Mouse (Mus musculus) erythroid progenitor cell, adult 5-6 weeks (primary cell): Measurements from ENCODE around the gene Sorbs1. TPM values are rescaled to one million over a fixed set of nuclear protein-coding genes. Genes with fewer than 3 reads are reported as not detected.

Experiments
- ATAC-seq: replicated peaks from 2 replicates; pipeline ENCODE4 v1.8.0; 2016; ENCODE audit warnings: moderate number of reproducible peaks, mild to moderate bottlenecking, moderate TSS enrichment, inconsistent platforms; ENCODE audit not compliant: poor library complexity, low FRiP score, severe bottlenecking
- total RNA-seq, 2 experiments: library from RNA; stranded (forward) in 1 of 2; stranded (reverse) in 1 of 2; fragments of 150-400 nt in 1 of 2; fragments of 186-747, 209-891 nt in 1 of 2; gene quantifications; 2 replicates each; pipeline versions ENCODE4 v1.2.3 to v1.2.4; 2015 to 2017; ENCODE audit warnings: low replicate concordance in 2 of 2

The Sorbs1 gene
- total RNA-seq, 2 experiments from 2014 or later = 106 to 167 TPM

GRCm38 (mm10) chr19:40515596-40515995 lies 2.0 kb upstream of the Sorbs1 start:
- ATAC-seq = no peak

GRCm38 (mm10) chr19:40514376-40514775 lies 797 bp upstream of the Sorbs1 start:
- no peak for ATAC-seq

GRCm38 (mm10) chr19:40512500-40513421 lies 818 bp downstream of the Sorbs1 start:
- peak; percentile 42 for ATAC-seq

DNA sequence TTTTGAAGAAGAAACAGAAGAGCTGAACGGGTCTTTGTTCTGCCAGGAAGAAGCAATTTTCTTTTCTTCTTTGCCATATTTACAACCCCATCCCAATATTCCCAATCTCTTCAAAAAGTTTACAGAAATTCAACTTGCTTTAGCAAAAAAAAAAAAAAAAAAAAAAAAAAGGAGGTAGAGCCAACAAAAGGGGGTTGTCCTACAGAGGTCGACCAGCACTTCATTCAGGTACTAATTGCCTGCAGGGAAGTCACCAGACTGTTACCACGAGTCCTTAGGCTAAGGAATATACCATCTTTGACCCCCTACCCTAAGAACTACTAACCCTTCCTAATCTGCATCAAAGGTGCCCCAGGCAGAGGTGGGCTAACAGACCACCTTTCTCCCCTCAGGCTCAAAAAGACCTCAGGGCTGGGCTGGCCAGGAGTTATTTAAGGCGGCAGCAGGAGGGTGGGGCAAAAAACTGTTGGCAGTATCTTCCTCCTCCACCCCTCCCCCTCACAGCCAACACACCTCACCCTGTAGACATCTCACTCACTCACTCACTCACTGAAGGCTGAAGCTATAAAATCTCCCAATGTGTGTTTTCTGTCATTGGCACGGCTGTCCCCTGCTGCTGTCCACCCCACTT lies 1.8 kb downstream of the Sorbs1 start:
- ATAC-seq = peak; percentile 81

- ATAC-seq = no peak
These were observed 2.5 kb downstream of the Sorbs1 start for GRCm38 (mm10) chr19:40511100-40511439.

GRCm38 (mm10) chr19:40510387-40511099 lies 3.0 kb downstream of the Sorbs1 start:
- ATAC-seq = no peak

DNA sequence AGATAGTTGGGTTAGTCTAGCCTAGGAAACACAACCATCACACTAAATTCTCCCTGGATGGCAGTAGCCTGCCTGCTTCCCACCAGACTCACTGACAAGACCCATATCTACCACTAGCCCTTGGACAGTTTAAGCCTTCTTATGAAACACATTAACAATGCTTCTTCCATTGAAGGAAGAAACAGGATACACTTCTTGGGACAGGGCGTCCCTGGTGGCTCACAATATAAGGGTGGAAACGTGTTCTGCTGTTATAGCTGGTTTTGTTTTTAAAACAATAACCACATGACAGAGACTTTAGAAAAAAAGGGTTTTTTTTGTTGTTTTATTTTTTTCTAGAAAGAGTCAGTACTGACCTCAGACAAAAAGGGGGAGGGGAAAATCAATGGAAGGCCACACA lies 4.3 kb downstream of the Sorbs1 start:
- ATAC-seq = no peak

GRCm38 (mm10) chr19:40508851-40509250 lies 4.7 kb downstream of the Sorbs1 start:
- ATAC-seq = no peak

GRCm38 (mm10) chr19:40506965-40507364 lies 6.6 kb downstream of the Sorbs1 start:
- no peak for ATAC-seq

- no peak for ATAC-seq
These were observed 9.2 kb downstream of the Sorbs1 start for GRCm38 (mm10) chr19:40504336-40504735.

DNA sequence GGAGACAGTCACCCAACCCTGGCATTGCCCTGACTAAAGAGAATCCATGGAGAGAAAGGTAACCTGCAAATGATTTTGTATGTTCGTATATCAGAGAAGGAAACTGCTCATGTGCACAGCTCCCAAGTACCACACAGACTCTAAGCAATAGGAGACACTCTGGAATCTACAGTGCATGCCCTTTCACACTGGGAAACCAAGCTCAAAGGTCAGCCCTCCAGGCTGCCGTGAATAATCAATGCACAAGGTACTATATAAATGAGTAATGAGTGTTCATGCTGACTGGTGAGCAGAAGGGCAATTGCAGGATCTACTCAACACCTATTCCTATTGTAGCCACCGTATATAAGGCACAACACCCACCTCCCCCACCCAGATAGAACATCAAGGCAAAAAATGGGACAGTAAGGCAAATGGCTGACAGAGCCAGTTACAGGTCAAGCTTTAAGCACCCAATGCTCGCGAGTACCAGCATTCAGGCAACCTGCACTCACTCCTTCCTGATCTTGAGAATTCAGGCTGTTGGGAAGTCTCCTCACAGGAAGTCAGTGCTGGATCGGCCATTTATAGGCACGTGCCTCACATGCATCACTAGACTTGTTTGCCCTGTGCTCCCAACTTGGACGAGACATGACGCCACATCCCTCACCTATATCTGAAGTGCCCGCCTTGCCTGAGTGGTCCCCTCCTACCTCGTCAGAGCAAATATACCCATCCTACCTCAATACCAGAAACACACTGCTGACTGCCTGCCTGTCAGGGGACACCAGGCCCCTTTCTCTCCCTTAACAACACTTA lies 13.4 kb downstream of the Sorbs1 start:
- ATAC-seq = no peak

DNA sequence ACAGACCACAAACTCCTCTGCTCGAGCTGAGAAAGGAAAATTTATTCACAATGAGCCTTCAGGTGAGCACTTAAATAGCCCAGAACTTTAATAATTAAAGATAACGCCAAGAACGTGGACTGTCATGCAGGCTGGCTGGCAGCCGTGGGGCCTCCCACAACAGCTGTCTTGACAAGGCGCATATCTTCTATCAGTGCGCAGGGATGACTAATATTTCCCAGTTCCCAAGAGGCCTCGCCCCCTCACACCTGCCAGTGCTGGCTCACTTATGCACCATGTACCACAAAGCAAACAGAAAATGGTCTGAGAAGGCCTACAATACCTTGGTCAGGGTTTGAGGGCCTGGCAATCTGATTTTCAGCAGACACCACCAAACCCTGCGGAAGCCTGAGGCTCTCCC lies 14.4 kb downstream of the Sorbs1 start:
- ATAC-seq = no peak

DNA sequence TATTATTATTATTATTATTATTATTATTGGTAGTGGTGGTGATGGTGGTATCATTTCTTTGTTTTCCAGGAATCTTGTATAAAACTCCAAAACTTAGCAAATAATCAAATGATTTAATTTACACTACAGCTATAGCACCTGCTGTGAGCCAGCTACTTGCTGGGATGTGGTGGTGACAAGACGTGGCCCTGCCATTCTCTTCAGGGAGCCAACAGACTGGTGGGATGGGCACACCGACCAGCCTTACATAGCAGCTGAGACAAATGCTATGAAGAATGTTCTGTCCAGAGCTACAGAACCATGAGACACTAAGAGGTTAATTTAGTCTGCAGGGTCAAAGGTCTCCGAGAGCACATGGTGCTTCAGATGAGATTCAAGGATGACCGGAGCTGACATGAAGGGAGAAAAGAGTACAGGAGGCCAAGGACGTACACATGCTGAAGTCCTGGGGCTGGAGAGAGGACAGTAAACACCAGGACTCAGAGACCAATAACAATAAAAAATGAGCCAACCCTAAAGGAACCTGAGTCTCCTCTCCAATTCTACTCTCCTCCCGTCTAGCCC lies 15.3 kb downstream of the Sorbs1 start:
- no peak for ATAC-seq

DNA sequence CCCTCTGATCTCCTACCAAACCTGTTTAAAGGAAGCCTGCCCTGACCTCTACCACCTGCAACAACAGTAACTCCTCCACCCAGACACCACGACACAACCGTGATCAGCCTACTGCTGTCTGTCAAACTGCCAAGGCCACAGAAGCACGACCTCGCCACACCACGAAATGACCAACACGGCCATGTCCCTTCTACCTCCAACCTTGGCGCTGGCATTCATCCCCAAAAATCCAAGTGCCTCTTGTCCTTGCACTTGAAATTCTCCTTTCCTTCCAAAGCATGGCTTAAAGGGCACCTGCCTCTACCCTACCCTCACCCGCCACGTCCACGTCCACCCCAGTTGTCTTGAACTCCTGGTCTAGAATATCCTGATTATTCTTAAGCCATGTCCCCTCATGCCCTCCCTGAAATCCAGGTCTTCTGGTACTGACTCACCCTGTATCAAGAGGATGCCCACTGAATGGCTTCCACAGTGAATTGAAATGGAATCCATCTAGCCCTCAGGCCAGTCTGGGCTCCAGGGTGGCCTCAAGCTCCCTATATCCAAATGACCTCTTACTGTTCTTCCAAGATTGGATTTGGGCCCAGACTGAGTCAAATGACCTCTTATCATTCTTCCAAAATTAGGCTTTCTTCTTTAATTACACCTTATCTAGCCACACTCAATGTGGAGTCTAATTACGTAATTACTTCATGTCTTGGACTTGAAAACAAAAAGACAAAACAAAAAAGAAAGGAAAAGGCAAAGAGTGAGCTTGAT lies 16.9 kb downstream of the Sorbs1 start:
- no peak for ATAC-seq

- no peak for ATAC-seq
These were observed 17.5 kb downstream of the Sorbs1 start for GRCm38 (mm10) chr19:40496071-40496470.

- no peak for ATAC-seq
These were observed 20.7 kb downstream of the Sorbs1 start for GRCm38 (mm10) chr19:40492902-40493301.

- ATAC-seq = no peak
These were observed 22.1 kb downstream of the Sorbs1 start for GRCm38 (mm10) chr19:40491442-40491841.

DNA sequence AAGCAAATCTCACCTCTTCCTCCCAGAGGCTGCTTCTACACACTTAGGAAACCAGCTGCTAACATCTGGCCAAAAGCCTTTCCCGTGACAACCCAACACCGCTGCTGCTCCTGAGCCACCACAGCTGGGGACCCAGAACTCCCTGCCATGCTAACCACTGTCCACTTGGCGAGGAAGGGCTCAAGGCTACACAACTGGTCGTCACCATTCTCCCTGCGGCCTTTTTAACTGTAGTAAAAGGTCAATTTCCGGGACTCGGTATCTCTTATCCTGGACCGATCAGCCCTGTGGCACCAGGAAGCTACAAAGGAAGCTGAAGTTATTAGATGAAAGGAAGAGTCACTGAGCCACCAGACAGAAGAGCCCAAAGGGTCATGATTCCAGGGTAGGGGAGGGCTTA lies 22.8 kb downstream of the Sorbs1 start:
- no peak for ATAC-seq

- ATAC-seq = no peak
These were observed 23.9 kb downstream of the Sorbs1 start for GRCm38 (mm10) chr19:40489633-40490032.
